Mouse (Mus musculus) liver, embryonic 14.5 days (tissue): ENCODE data around the gene Plekha4.

Experiments
- CTCF ChIP-seq: IDR thresholded peaks from 2 replicates; pipeline ENCODE4 v1.5.1; 2016; ENCODE audit warnings: antibody characterized with exemption, low read depth, control low read depth
- EP300 ChIP-seq: IDR thresholded peaks from 2 replicates; pipeline ENCODE4 v1.6.1; 2016; ENCODE audit warnings: antibody characterized with exemption, low read depth

DNA sequence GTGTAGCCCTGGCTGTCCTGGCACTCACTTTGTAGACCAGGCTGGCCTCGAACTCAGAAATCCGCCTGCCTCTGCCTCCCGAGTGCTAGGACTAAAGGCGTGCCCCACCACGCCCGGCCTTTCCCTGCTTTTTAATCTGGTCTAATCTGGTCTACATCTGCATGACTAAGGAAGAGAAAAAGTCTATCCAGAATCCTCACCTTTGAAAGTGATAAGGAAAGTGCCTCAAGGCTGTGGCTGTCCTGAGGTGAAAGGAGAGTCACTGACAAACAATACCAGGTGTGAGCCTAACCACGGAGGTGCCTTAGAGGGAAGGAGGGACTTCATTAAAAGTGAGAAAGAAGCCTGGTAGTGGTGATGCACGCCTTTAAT is 25.4 kb downstream of the Plekha4 start:
- TF ChIP-seq CTCF (no peak), EP300 (no peak)
